Mouse (Mus musculus) liver, embryonic 16.5 days (tissue): Measurements from ENCODE around the gene Hist1h2bk. TPM values are rescaled to one million over a fixed set of nuclear protein-coding genes. Genes with fewer than 3 reads are reported as not detected.
A peak's percentile ranks its signal among the peaks of the same experiment; 100 is the strongest.

Experiments used
- ATAC-seq: fragments of 200-750 bp; cut with Nextera tagmentation; 2 replicates; pipeline ENCODE4 v1.8.0; 2017; ENCODE audit warnings: low read depth, mild to moderate bottlenecking, moderate number of reproducible peaks, moderate library complexity
- H3K27ac ChIP-seq: fragments of 300-500 bp; sonication (generic); 2 replicates; pipeline ENCODE4 v1.5.1; 2014; ENCODE audit warnings: mild to moderate bottlenecking, low read length
- H3K27me3 ChIP-seq: fragments of 300-500 bp; sonication (generic); 2 replicates; pipeline ENCODE4 v1.6.1; 2014; ENCODE audit warnings: low read depth, low read length, mixed read lengths; ENCODE audit not compliant: control insufficient read depth, insufficient read depth
- H3K36me3 ChIP-seq: fragments of 300-500 bp; sonication (generic); 2 replicates; pipeline ENCODE4 v1.6.1; 2014; ENCODE audit warnings: mild to moderate bottlenecking; ENCODE audit not compliant: control insufficient read depth, insufficient read depth
- H3K4me1 ChIP-seq: fragments of 300-500 bp; sonication (generic); 2 replicates; pipeline ENCODE4 v1.6.1; 2014; ENCODE audit warnings: low read depth, low read length, mixed read lengths; ENCODE audit not compliant: control insufficient read depth
- H3K4me2 ChIP-seq: fragments of 300-500 bp; sonication (generic); 2 replicates; pipeline ENCODE4 v1.6.1; 2014; ENCODE audit warnings: low read depth, low read length, mixed read lengths
- H3K4me3 ChIP-seq: fragments of 300-500 bp; sonication (generic); 2 replicates; pipeline ENCODE4 v1.5.1; 2014; ENCODE audit warnings: low read depth, mild to moderate bottlenecking, low read length
- H3K9ac ChIP-seq: fragments of 300-500 bp; sonication (generic); 2 replicates; pipeline ENCODE4 v1.6.1; 2014; ENCODE audit warnings: low read depth, low read length
- H3K9me3 ChIP-seq: fragments of 300-500 bp; sonication (generic); replicated peaks from 2 replicates; pipeline ENCODE4 v1.6.1; 2016; ENCODE audit warnings: low read length; ENCODE audit not compliant: control insufficient read depth
- WGBS: fragments of 180-500 bp; shearing (Covaris S2); extraction: QIAGEN DNeasy Blood & Tissue Kit; methylation state at CpG from one replicate; pipeline ENCODE4 v1.1.7; 2014; ENCODE audit not compliant: insufficient replicate concordance; 5-methylcytosine and 5-hydroxymethylcytosine counted together
- polyA plus RNA-seq: library from polyadenylated mRNA; unstranded; fragments of >200 nt; fragmentation: Nextera tagmentation; extraction: Ambion mirVana; gene quantifications from 2 replicates; pipeline ENCODE4 v1.2.1, GENCODE M21; 2015

The Hist1h2bk gene
- polyA plus RNA-seq, 1 experiment from 2014 or later = 2.9 TPM

- no peaks in the 10 kb centered on the region for H3K9me3 ChIP-seq
- H3K4me2 ChIP-seq = peak overlapping the region; percentile 92
- ATAC-seq = peak; percentile 69
- no peaks in the 10 kb centered on the region for H3K36me3 ChIP-seq
- no peaks in the 10 kb centered on the region for H3K27me3 ChIP-seq
- H3K4me1 ChIP-seq = peaks cover 11% of the 10 kb centered on the region
- peak overlapping the region; percentile 70 for H3K4me3 ChIP-seq
- H3K27ac ChIP-seq = peak overlapping the region; percentile 70
- WGBS = under 1% methylated on average over 9 of the region's 9 CpGs
- peak overlapping the region; percentile 71 for H3K9ac ChIP-seq
Measured at GRCm38 (mm10) chr13:22022241-22022640, 13.4 kb upstream of the Hist1h2bk start.

DNA sequence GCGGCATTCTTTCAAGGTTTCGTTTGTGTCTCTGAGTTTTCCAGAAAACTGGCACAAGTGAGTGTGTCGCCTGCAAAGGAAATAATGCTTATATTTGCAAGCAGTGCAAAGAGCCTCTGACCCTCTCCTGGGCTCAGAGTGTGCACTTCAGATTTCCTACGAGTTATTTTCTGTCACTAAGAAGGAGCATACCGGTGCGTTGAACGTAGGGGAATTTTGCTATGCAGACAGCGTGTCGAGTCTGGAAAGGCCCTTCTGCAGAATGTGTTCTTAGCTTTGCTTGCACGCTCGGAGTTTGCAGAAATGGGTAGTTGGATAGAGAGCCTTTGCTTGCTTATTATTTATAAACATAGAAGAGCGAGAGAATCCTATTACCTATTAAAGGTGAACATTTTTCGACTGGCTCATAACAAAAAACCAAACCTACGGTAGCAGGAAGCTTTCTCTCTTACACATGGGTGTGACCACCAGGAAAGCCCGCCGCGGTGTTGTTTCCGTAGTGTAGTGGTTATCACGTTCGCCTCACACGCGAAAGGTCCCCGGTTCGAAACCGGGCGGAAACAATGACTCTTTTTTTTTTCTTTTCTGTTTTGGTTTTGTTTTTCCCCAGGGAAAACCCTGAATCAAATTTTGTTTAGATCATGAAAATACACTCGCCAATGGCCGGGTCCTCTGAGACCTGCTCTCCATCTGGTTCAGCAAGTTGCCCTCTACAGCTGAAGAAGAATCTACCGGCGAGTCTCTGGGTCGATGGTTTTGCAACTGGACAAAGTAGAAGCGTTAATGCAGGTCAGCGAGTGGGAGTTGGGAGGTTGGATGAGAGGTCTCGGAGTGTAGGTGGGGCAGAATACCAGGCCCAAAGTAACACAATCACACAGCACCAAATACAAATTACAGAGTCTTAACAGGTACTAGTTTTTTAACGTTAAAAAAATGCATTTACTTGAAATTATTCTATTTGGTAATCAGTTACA lies 9.3 kb upstream of the Hist1h2bk start:
- Histone ChIP-seq H3K4me3 (peak overlapping the region; percentile 62), H3K9me3 (no peaks in the 10 kb centered on the region), H3K27ac (no peak overlapping the region), H3K4me2 (peak overlapping the region; percentile 73), H3K9ac (peak overlapping the region; percentile 59), H3K27me3 (no peaks in the 10 kb centered on the region), H3K4me1 (peaks cover 12% of the 10 kb centered on the region), H3K36me3 (no peaks in the 10 kb centered on the region)
- WGBS = 1% methylated on average over 35 of the region's 35 CpGs
- ATAC-seq = peak; percentile 42; the same call in 1 of the 2 replicates

- H3K27ac ChIP-seq = peak overlapping the region; percentile 89
- H3K36me3 ChIP-seq = no peaks in the 10 kb centered on the region
- H3K4me3 ChIP-seq = peak overlapping the region; percentile 68
- H3K27me3 ChIP-seq = no peaks in the 10 kb centered on the region
- peak overlapping the region; percentile 81 for H3K9ac ChIP-seq
- ATAC-seq = peak; percentile 84
- H3K9me3 ChIP-seq = no peaks in the 10 kb centered on the region
- under 1% methylated on average over 40 of the region's 40 CpGs for WGBS
- H3K4me2 ChIP-seq = peak overlapping the region; percentile 70
- peaks cover 23% of the 10 kb centered on the region for H3K4me1 ChIP-seq
Measured at GRCm38 (mm10) chr13:22028673-22029460, 6.8 kb upstream of the Hist1h2bk start.

DNA sequence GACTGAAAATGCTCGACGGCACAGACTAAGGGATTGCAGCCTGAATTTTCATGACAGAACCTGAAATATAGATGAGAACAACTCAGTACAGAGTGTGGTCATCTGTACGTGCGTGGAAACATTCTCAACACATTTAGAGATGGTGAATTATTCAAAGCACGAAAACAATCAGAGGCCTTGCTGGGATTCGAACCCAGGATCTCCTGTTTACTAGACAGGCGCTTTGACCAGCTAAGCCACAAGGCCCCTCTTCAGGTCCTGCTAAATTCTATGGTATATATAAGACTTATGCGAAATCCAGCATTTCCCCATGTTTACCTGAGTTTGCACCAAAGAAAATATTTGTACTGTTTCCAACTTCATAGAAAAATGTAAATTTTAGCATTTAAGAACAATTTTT lies 5.7 kb upstream of the Hist1h2bk start:
- no peak overlapping the region for H3K9ac ChIP-seq
- H3K36me3 ChIP-seq = no peaks in the 10 kb centered on the region
- H3K4me1 ChIP-seq = peaks cover 24% of the 10 kb centered on the region
- H3K4me3 ChIP-seq = no peak overlapping the region
- no peak for ATAC-seq
- no peak overlapping the region for H3K4me2 ChIP-seq
- no peaks in the 10 kb centered on the region for H3K9me3 ChIP-seq
- no peak overlapping the region for H3K27ac ChIP-seq
- 33% methylated on average over 8 of the region's 8 CpGs for WGBS
- H3K27me3 ChIP-seq = no peaks in the 10 kb centered on the region

- Histone ChIP-seq H3K4me2 (no peak overlapping the region), H3K4me1 (peaks cover 24% of the 10 kb centered on the region), H3K27ac (no peak overlapping the region), H3K9me3 (no peaks in the 10 kb centered on the region), H3K36me3 (no peaks in the 10 kb centered on the region), H3K4me3 (no peak overlapping the region), H3K27me3 (no peaks in the 10 kb centered on the region), H3K9ac (no peak overlapping the region)
- WGBS = 6% methylated on average over 4 of the region's 4 CpGs
- ATAC-seq = no peak
Measured at GRCm38 (mm10) chr13:22030493-22030892, 5.2 kb upstream of the Hist1h2bk start.

DNA sequence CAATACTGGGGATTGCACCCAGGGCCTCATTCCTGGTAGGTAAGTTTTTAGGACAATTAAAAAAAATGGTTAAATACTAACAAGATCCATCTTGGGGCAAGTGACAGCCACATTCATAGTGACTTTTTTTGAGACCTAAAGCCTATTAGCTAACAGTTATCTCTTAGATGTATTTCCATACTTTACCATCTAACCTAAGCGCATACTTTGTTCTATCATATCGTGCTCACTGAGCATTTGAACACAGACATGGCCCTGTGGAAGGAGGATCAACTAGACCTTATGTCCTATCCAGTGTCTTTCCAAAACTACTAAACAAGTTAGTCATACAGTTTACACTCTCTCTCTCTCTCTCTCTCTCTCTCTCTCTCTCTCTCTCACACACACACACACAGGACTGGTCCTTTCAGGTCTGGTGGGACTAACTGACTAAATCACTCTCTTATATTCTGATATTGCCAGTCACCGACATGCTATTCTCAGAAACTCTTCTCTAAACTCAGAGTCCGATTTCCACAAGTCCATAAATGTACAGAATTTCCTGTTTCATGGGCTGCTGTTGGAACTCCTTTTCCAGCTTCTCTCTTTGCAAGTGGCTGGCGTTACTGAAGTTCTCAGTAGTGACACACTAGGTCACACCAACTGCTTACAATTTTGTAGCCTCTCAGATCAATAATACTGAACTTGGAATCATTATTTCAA lies 1.8 kb upstream of the Hist1h2bk start:
- no peak for ATAC-seq
- Histone ChIP-seq H3K9ac (peak overlapping the region; percentile 84), H3K4me2 (peak overlapping the region; percentile 80), H3K27ac (peak overlapping the region; percentile 99), H3K27me3 (no peaks in the 10 kb centered on the region), H3K4me1 (peaks cover 36% of the 10 kb centered on the region), H3K4me3 (peak overlapping the region; percentile 71), H3K36me3 (no peaks in the 10 kb centered on the region), H3K9me3 (no peaks in the 10 kb centered on the region)
- WGBS = 29% methylated on average over 5 of the region's 5 CpGs

- H3K4me2 ChIP-seq = peak overlapping the region; percentile 80
- H3K9me3 ChIP-seq = no peaks in the 10 kb centered on the region
- WGBS = 1% methylated on average over 10 of the region's 14 CpGs
- peak overlapping the region; percentile 99 for H3K27ac ChIP-seq
- H3K4me1 ChIP-seq = peaks cover 32% of the 10 kb centered on the region
- no peaks in the 10 kb centered on the region for H3K36me3 ChIP-seq
- H3K27me3 ChIP-seq = no peaks in the 10 kb centered on the region
- H3K9ac ChIP-seq = peak overlapping the region; percentile 84
- H3K4me3 ChIP-seq = peak overlapping the region; percentile 71
- no peak for ATAC-seq
Measured at GRCm38 (mm10) chr13:22034443-22035266, 1.0 kb upstream of the Hist1h2bk start.
